Comparison of ENCODE assay signal across 11 mouse cellular contexts in genomic region chr2:125558634-125559589, GRCm38 (mm10). TPM values are rescaled to one million over a fixed set of nuclear protein-coding genes. Genes with fewer than 3 reads are reported as not detected.
DNase-seq lines count a peak whose midpoint lies in the region; ATAC-seq lines count a peak whose summit lies in the region.
"Had no signal": no experiment of that assay in that cellular context is flagged by ENCODE, and none has a peak within 500 bp of the region (broad histone marks: within the 10 kb centered on the region; RNA-seq: fewer than 3 reads in every experiment).

No protein-coding gene starts in this region.

- H3K9ac ChIP-seq in heart, embryonic 12.5 days = no peak overlapping the region
- no peak overlapping the region for H3K9ac ChIP-seq in embryonic facial prominence, embryonic 15.5 days
- H3K9ac ChIP-seq in midbrain, embryonic 14.5 days (replicated peaks; ENCODE audit: low read length) = no peak overlapping the region
- H3K9ac ChIP-seq: forebrain, postnatal 0 days; liver, embryonic 14.5 days had no signal

- H3K27ac ChIP-seq in heart, embryonic 12.5 days (ENCODE audit: poor library complexity, severe bottlenecking) = no peak overlapping the region
- peak overlapping the region; percentile 63 for H3K27ac ChIP-seq in embryonic facial prominence, embryonic 15.5 days (replicated peaks)
- peak overlapping the region; percentile 21; the same call in 1 of the 2 replicates for H3K27ac ChIP-seq in midbrain, embryonic 14.5 days (replicated peaks; ENCODE audit: low read depth, low read length)
- H3K27ac ChIP-seq: liver, embryonic 14.5 days had no signal

- H3K36me3 ChIP-seq in heart, embryonic 12.5 days = peaks cover 10% of the 10 kb centered on the region
- peaks cover 9% of the 10 kb centered on the region; the same call in 1 of the 2 replicates for H3K36me3 ChIP-seq in embryonic facial prominence, embryonic 15.5 days
- peaks cover 5% of the 10 kb centered on the region; the same call in 1 of the 2 replicates for H3K36me3 ChIP-seq in midbrain, embryonic 14.5 days (ENCODE audit: control insufficient read depth, insufficient read depth, low read length)

- ATAC-seq in heart, embryonic 12.5 days (ENCODE audit: insufficient number of reproducible peaks, low FRiP score) = no peak
- ATAC-seq in embryonic facial prominence, embryonic 15.5 days (ENCODE audit: insufficient number of reproducible peaks, low FRiP score, low TSS enrichment, low read depth) = no peak
- ATAC-seq in midbrain, embryonic 14.5 days (ENCODE audit: low FRiP score, low TSS enrichment) = peak; percentile 74; the same call in 1 of the 2 replicates
- ATAC-seq: forebrain, postnatal 0 days had no signal

- no peaks in the 10 kb centered on the region for H3K9me3 ChIP-seq in heart, embryonic 12.5 days (replicated peaks)
- 0 out of 2 replicates have a peak, but pooled peaks cover 4% of the 10 kb centered on the region for H3K9me3 ChIP-seq in embryonic facial prominence, embryonic 15.5 days (replicated peaks)
- no peaks in the 10 kb centered on the region for H3K9me3 ChIP-seq in midbrain, embryonic 14.5 days (ENCODE audit: control insufficient read depth, low read length)

- H3K27me3 ChIP-seq in heart, embryonic 12.5 days (replicated peaks) = no peaks in the 10 kb centered on the region
- no peaks in the 10 kb centered on the region for H3K27me3 ChIP-seq in embryonic facial prominence, embryonic 15.5 days
- H3K27me3 ChIP-seq in midbrain, embryonic 14.5 days (ENCODE audit: control insufficient read depth, insufficient read depth, low read length) = no peaks in the 10 kb centered on the region
- H3K27me3 ChIP-seq: CH12.LX had no signal

- H3K4me3 ChIP-seq in heart, embryonic 12.5 days = no peak overlapping the region
- no peak overlapping the region for H3K4me3 ChIP-seq in embryonic facial prominence, embryonic 15.5 days (replicated peaks)
- no peak overlapping the region for H3K4me3 ChIP-seq in midbrain, embryonic 14.5 days (replicated peaks; ENCODE audit: low read depth, low read length)

- no peak overlapping the region for H3K4me2 ChIP-seq in heart, embryonic 12.5 days
- H3K4me2 ChIP-seq in embryonic facial prominence, embryonic 15.5 days (replicated peaks) = no peak overlapping the region
- peak overlapping the region; percentile 2; the same call in 1 of the 2 replicates for H3K4me2 ChIP-seq in midbrain, embryonic 14.5 days (ENCODE audit: low read length)

- DNase-seq in heart, adult 11 months = peak; percentile 93
- peak; percentile 12 for DNase-seq in lung, postnatal 10 days
- no peak for DNase-seq in lung, postnatal 14 days
- peak; percentile 53 for DNase-seq in midbrain, embryonic 14.5 days
- DNase-seq in T-cell, adult 2 months (ENCODE audit: low spot score) = no peak
- DNase-seq in thymus, postnatal 0 days (ENCODE audit: low spot score) = no peak
- DNase-seq: forebrain, postnatal 0 days had no signal

- H3K4me1 ChIP-seq in heart, embryonic 12.5 days (replicated peaks) = peaks cover 11% of the 10 kb centered on the region
- H3K4me1 ChIP-seq in embryonic facial prominence, embryonic 15.5 days = peaks cover 11% of the 10 kb centered on the region
- peaks cover 10% of the 10 kb centered on the region; the same call in 1 of the 2 replicates for H3K4me1 ChIP-seq in midbrain, embryonic 14.5 days (ENCODE audit: control insufficient read depth, insufficient read depth, low read length)

- 81% methylated on average over 19 of the region's 19 CpGs for WGBS in heart, embryonic 12.5 days
- 45% methylated on average over 19 of the region's 19 CpGs for WGBS in embryonic facial prominence, embryonic 15.5 days
- 17% methylated on average over 19 of the region's 19 CpGs for WGBS in midbrain, embryonic 14.5 days

RNA-seq across cellular contexts. Expression of gene Fbn1, which starts 51.1 kb away (rescaled TPM):
- polyA plus RNA-seq in heart, embryonic 12.5 days (2016; fragmentation: Nextera tagmentation; extraction: Ambion mirVana) = 38.8 and 44.1 TPM in 2 replicates
- polyA plus RNA-seq in embryonic facial prominence, embryonic 15.5 days (2015; fragmentation: Nextera tagmentation; extraction: Ambion mirVana) = 24.5 and 27.2 TPM in 2 replicates
- polyA plus RNA-seq in midbrain, embryonic 14.5 days (2014; fragmentation: Nextera tagmentation; extraction: Ambion mirVana) = 1.4 and 4.4 TPM in 2 replicates
- 4.7 TPM in 2 replicates for polyA plus RNA-seq in thymus, postnatal 0 days (2015; fragmentation: Nextera tagmentation; extraction: Ambion mirVana)

RNA-seq across cellular contexts. Expression of gene Gm9913, which starts 54.0 kb away (rescaled TPM):
- polyA plus RNA-seq in heart, embryonic 12.5 days (2016; fragmentation: Nextera tagmentation; extraction: Ambion mirVana) = 0.57 and 0.70 TPM in 2 replicates
- 0.24 and 0.46 TPM in 2 replicates for polyA plus RNA-seq in embryonic facial prominence, embryonic 15.5 days (2015; fragmentation: Nextera tagmentation; extraction: Ambion mirVana)
- polyA plus RNA-seq in midbrain, embryonic 14.5 days (2014; fragmentation: Nextera tagmentation; extraction: Ambion mirVana) = 0.09 TPM in 1 of 2 replicates, not detected in the other
- 0.07 and 0.08 TPM in 2 replicates for polyA plus RNA-seq in thymus, postnatal 0 days (2015; fragmentation: Nextera tagmentation; extraction: Ambion mirVana)
- polyA plus RNA-seq: liver, embryonic 14.5 days had no signal

Comparison
In these comparisons a context has a peak if more than half of its experiments do, and no peak if none do; other contexts are left out.
1. DNase-seq: peak in heart, adult 11 months (single experiment), lung, postnatal 10 days (single experiment) and midbrain, embryonic 14.5 days (single experiment); none in lung, postnatal 14 days (single experiment), T-cell, adult 2 months (single experiment) and thymus, postnatal 0 days (single experiment).